Mouse (Mus musculus) liver, embryonic 16.5 days (tissue): ENCODE results near the gene Ntn4. TPM values are rescaled to one million over a fixed set of nuclear protein-coding genes. Genes with fewer than 3 reads are reported as not detected.

ENCODE experiments used
- ATAC-seq: fragments of 200-750 bp; cut with Nextera tagmentation; 2 replicates; pipeline ENCODE4 v1.8.0; 2017; ENCODE audit warnings: low read depth, mild to moderate bottlenecking, moderate number of reproducible peaks, moderate library complexity
- H3K27ac ChIP-seq: fragments of 300-500 bp; sonication (generic); 2 replicates; pipeline ENCODE4 v1.5.1; 2014; ENCODE audit warnings: mild to moderate bottlenecking, low read length
- H3K27me3 ChIP-seq: fragments of 300-500 bp; sonication (generic); 2 replicates; pipeline ENCODE4 v1.6.1; 2014; ENCODE audit warnings: low read depth, low read length, mixed read lengths; ENCODE audit not compliant: control insufficient read depth, insufficient read depth
- H3K36me3 ChIP-seq: fragments of 300-500 bp; sonication (generic); 2 replicates; pipeline ENCODE4 v1.6.1; 2014; ENCODE audit warnings: mild to moderate bottlenecking; ENCODE audit not compliant: control insufficient read depth, insufficient read depth
- H3K4me1 ChIP-seq: fragments of 300-500 bp; sonication (generic); 2 replicates; pipeline ENCODE4 v1.6.1; 2014; ENCODE audit warnings: low read depth, low read length, mixed read lengths; ENCODE audit not compliant: control insufficient read depth
- H3K4me2 ChIP-seq: fragments of 300-500 bp; sonication (generic); 2 replicates; pipeline ENCODE4 v1.6.1; 2014; ENCODE audit warnings: low read depth, low read length, mixed read lengths
- H3K4me3 ChIP-seq: fragments of 300-500 bp; sonication (generic); 2 replicates; pipeline ENCODE4 v1.5.1; 2014; ENCODE audit warnings: low read depth, mild to moderate bottlenecking, low read length
- H3K9ac ChIP-seq: fragments of 300-500 bp; sonication (generic); 2 replicates; pipeline ENCODE4 v1.6.1; 2014; ENCODE audit warnings: low read depth, low read length
- H3K9me3 ChIP-seq: fragments of 300-500 bp; sonication (generic); replicated peaks from 2 replicates; pipeline ENCODE4 v1.6.1; 2016; ENCODE audit warnings: low read length; ENCODE audit not compliant: control insufficient read depth
- WGBS: fragments of 180-500 bp; shearing (Covaris S2); extraction: QIAGEN DNeasy Blood & Tissue Kit; methylation state at CpG from one replicate; pipeline ENCODE4 v1.1.7; 2014; ENCODE audit not compliant: insufficient replicate concordance; 5-methylcytosine and 5-hydroxymethylcytosine counted together
- polyA plus RNA-seq: library from polyadenylated mRNA; unstranded; fragments of >200 nt; fragmentation: Nextera tagmentation; extraction: Ambion mirVana; gene quantifications from 2 replicates; pipeline ENCODE4 v1.2.1, GENCODE M21; 2015

The Ntn4 gene
- polyA plus RNA-seq, 1 experiment from 2014 or later = 0.22 TPM

DNA sequence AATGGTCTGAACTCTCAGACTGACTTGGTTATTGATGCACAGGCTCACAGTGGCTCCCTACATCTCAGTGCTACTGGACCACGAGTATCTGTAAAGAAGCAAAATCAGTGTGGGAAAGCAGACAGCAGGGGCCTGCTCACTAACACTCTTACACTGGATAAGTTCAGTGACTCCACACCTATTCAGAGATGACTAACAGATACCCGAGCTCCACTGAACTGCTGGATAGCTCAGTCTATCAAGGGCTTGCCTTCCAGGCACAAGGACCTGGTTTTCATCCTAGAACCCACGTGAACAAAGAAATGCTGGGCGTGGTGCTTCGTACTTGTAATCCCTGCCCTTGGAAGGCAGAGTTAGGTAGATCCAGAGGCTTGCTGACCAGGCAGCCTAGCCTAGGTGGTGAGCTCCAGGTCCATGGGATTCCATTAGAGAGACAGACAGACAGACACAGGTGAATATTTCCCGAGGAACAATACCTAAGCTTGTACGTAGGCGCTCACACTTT lies 8.2 kb downstream of the Ntn4 start:
- WGBS = 75% methylated on average over 8 of the region's 8 CpGs
- Histone ChIP-seq H3K9ac (no peak overlapping the region), H3K36me3 (no peaks in the 10 kb centered on the region), H3K27ac (peak overlapping the region; percentile 65), H3K27me3 (no peaks in the 10 kb centered on the region), H3K4me3 (no peak overlapping the region), H3K4me1 (peaks cover 17% of the 10 kb centered on the region), H3K4me2 (no peak overlapping the region), H3K9me3 (no peaks in the 10 kb centered on the region)
- ATAC-seq = peak; percentile 38; the same call in 1 of the 2 replicates

DNA sequence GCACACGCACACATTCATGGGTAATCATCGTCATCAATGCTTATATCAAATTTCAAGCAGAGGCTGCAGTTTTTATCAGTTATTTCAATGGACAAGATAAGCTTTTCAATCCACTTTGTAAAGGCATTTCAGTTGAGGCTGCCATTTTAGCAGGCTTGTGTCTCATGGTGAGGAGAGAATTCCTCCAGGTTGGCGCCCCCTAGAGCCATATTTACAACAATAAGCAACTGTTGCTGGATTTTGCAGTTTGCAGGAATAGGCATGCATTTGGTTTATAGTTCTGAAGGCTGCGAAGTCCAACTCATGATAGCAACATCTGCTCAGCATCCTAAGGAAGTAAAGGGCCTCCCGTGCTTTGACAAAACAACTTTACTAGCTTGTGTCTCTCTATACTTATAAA lies 8.6 kb downstream of the Ntn4 start:
- H3K4me3 ChIP-seq = no peak overlapping the region
- no peak overlapping the region for H3K9ac ChIP-seq
- peaks cover 17% of the 10 kb centered on the region for H3K4me1 ChIP-seq
- WGBS = 65% methylated on average over 5 of the region's 5 CpGs
- H3K27ac ChIP-seq = no peak overlapping the region
- H3K9me3 ChIP-seq = no peaks in the 10 kb centered on the region
- H3K27me3 ChIP-seq = no peaks in the 10 kb centered on the region
- no peaks in the 10 kb centered on the region for H3K36me3 ChIP-seq
- no peak overlapping the region for H3K4me2 ChIP-seq
- no peak for ATAC-seq

DNA sequence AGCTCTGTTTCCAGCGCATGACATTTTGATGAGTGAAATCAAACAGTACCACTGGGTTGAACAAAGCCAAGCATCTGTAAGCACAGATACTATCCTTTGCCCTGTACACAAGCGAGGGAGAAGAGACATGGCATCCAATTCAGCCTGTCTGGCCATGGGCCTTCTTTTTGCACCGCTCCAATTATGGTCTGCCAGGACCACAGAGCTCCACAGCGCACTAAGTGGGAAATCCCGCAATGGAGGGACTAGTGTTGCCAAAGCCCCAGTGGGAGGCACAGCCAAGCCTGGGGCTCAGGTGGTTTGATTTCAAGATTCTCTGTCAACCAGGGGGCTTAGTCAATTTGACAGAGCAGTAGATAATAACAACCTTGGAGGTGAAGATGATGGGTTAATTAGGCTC lies 9.1 kb downstream of the Ntn4 start:
- Histone ChIP-seq H3K27me3 (no peaks in the 10 kb centered on the region), H3K9ac (no peak overlapping the region), H3K4me3 (no peak overlapping the region), H3K4me2 (no peak overlapping the region), H3K27ac (no peak overlapping the region), H3K9me3 (no peaks in the 10 kb centered on the region), H3K36me3 (no peaks in the 10 kb centered on the region), H3K4me1 (peaks cover 17% of the 10 kb centered on the region)
- ATAC-seq = no peak
- 87% methylated on average over 5 of the region's 5 CpGs for WGBS

DNA sequence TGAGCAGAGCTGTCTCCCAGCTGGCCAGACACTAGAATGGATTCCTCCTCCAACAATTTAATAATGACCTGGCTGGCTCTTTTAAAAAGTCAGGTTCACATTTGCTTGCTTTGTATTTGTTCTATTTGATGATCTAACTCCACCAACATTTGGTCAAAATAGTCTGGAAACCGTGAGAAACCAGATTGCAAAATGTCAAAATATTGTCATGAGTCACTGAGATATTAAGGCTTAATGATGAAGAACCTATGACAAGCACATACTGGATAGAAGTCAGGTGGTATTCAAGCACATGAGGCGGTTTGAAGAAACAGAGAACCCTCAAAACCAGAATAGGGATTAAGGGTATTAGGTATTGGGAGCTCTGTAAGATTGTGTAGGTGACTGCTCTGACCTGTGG lies 12.8 kb downstream of the Ntn4 start:
- Histone ChIP-seq H3K27ac (no peak overlapping the region), H3K27me3 (no peaks in the 10 kb centered on the region), H3K4me1 (peaks cover 6% of the 10 kb centered on the region), H3K4me2 (no peak overlapping the region), H3K9me3 (no peaks in the 10 kb centered on the region), H3K9ac (no peak overlapping the region), H3K36me3 (no peaks in the 10 kb centered on the region), H3K4me3 (no peak overlapping the region)
- 51% methylated on average over 2 of the region's 2 CpGs for WGBS
- no peak for ATAC-seq

DNA sequence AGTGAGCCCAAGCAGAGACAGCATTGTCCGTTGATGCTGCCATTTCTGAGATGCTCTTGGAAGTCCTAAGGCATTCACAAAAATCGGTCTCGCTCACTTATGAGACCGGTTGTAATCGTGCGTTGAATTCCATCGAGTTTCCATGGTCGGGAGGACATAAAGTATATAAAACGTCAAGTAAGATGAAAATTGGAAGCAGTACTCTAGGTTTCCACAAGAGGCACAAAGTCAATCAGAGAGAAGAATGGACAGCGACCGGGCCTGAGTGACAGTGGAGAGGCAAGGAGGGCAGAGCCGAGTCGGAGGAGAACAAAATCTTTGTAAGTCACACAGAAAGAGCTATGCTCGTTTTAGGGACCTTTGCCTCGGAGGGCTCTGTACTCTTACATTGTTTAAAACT lies 14.9 kb downstream of the Ntn4 start:
- H3K4me3 ChIP-seq = no peak overlapping the region
- H3K36me3 ChIP-seq = no peaks in the 10 kb centered on the region
- H3K27me3 ChIP-seq = no peaks in the 10 kb centered on the region
- H3K9me3 ChIP-seq = no peaks in the 10 kb centered on the region
- H3K4me2 ChIP-seq = no peak overlapping the region
- no peak overlapping the region for H3K27ac ChIP-seq
- no peaks in the 10 kb centered on the region for H3K4me1 ChIP-seq
- H3K9ac ChIP-seq = no peak overlapping the region
- WGBS = 65% methylated on average over 15 of the region's 15 CpGs
- ATAC-seq = no peak

DNA sequence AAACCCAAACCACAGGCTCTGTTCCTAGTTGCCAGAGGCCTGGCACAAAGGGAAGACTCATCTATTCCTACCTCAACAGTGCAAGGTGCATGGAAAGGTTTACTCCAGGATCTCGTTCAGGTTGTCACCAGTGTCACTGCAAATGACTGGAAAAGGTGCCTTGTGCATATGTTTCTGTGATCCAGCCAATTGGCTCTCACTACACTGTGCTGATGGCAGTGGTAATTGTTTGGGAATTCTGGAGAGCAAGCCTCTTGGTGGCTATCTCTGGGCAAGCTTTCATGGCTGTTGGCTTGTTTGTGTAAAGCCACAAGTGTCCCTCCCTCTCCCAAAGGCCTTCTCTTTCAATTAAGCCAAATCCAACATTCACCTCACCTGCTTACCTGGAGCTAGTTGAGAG lies 19.3 kb downstream of the Ntn4 start:
- 63% methylated on average over 1 of the region's 1 CpGs for WGBS
- no peaks in the 10 kb centered on the region for H3K27me3 ChIP-seq
- H3K27ac ChIP-seq = no peak overlapping the region
- H3K9me3 ChIP-seq = no peaks in the 10 kb centered on the region
- H3K36me3 ChIP-seq = no peaks in the 10 kb centered on the region
- no peak overlapping the region for H3K4me3 ChIP-seq
- no peak overlapping the region for H3K9ac ChIP-seq
- ATAC-seq = no peak
- H3K4me1 ChIP-seq = no peaks in the 10 kb centered on the region; the same call in 1 of the 2 replicates
- H3K4me2 ChIP-seq = no peak overlapping the region

DNA sequence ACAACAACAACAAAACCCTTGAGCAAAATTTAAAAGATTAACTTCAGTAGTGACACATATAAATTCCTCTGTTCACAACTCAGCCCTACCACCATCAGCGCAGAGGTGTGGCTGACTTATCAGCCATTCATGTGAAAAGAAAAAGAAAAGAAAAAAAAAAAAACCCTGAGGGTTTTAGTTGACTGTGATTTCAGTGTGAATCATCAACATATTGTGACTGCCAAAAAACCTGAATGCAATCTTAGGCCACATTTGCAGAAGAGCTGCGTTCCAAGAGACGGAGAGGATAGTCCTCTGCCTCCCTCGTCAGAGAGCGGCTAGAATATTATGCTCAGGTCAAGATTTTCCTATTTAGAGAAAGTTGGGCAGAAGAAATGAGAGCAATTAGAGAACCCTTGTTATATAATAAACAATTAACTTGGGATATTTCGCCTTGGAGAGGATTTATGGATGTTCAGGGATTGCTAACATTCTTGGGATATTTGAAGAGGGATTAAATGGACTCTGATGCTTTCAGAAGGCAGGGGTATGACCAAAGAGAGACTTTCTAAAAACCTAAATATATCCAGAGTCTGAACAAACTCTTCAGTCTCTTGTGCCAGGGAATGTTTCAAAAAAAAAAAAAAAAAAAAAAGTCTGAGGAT lies 21.0 kb downstream of the Ntn4 start:
- no peak overlapping the region for H3K27ac ChIP-seq
- 68% methylated on average over 6 of the region's 6 CpGs for WGBS
- H3K4me3 ChIP-seq = no peak overlapping the region
- no peaks in the 10 kb centered on the region for H3K9me3 ChIP-seq
- H3K9ac ChIP-seq = no peak overlapping the region
- H3K4me2 ChIP-seq = no peak overlapping the region
- H3K27me3 ChIP-seq = no peaks in the 10 kb centered on the region
- ATAC-seq = no peak
- H3K36me3 ChIP-seq = no peaks in the 10 kb centered on the region
- peaks cover 6% of the 10 kb centered on the region for H3K4me1 ChIP-seq

DNA sequence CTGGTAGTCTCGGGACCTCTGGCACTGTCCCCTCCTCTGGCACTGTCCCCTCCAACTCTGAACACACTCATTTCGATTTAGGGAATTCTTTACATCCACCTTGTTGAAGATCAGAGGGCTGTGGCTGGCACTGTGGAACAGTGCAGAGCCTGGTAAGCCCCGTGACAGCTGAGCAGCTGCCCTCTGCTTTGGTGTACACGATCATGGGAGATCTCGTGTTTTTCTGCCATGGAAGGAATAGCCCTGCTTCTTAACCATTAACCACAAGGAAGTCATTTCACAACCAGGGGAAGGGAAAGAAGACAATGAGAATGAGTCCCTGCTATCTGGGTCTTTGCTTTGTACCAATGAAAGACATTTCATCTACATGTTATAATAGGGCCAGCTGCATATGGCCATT lies 21.5 kb downstream of the Ntn4 start:
- Histone ChIP-seq H3K4me2 (no peak overlapping the region), H3K4me1 (peaks cover 11% of the 10 kb centered on the region), H3K27ac (no peak overlapping the region), H3K27me3 (no peaks in the 10 kb centered on the region), H3K4me3 (no peak overlapping the region), H3K9ac (no peak overlapping the region), H3K36me3 (no peaks in the 10 kb centered on the region), H3K9me3 (no peaks in the 10 kb centered on the region)
- ATAC-seq = no peak
- WGBS = 46% methylated on average over 5 of the region's 5 CpGs

DNA sequence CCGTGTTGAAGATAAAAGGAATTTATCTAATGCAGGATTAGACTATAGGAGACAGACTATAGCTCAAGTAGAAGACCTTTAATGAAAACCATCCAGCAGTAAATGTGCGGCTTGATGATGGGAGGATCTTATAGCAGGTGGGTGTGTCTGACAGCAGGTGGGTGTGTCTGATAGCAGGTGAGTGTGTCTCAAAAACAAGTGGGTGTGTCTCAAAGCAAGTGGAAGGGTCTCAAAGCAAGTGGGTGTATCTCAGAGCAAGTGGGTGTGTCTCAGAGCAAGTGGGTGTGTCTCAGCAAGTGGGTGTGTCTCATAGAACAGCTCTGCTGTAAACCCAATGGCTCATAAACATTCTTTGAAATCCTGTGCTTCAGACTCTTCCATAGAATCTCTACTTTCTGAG lies 25.7 kb downstream of the Ntn4 start:
- Histone ChIP-seq H3K27ac (peak overlapping the region; percentile 85), H3K9me3 (no peaks in the 10 kb centered on the region), H3K9ac (peak overlapping the region; percentile 13; the same call in 1 of the 2 replicates), H3K4me1 (peaks cover 38% of the 10 kb centered on the region), H3K36me3 (no peaks in the 10 kb centered on the region), H3K4me3 (no peak overlapping the region), H3K4me2 (peak overlapping the region; percentile 28; the same call in 1 of the 2 replicates), H3K27me3 (no peaks in the 10 kb centered on the region)
- WGBS = 32% methylated on average over 2 of the region's 2 CpGs
- ATAC-seq = peak; percentile 92
